Mouse (Mus musculus): ENCODE data around the gene Pwp2. TPM values are rescaled to one million over a fixed set of nuclear protein-coding genes. Genes with fewer than 3 reads are reported as not detected.

Gene Pwp2
- polyA plus RNA-seq, 1 experiment from 2014 or later = 13.6 TPM

GRCm38 (mm10) chr10:78224136-78224535, 39.2 kb upstream of the Pwp2 start:
- Histone ChIP-seq H3K9me3 (replicated peaks; ENCODE audit: low read length) (no peaks in the 10 kb centered on the region), H3K4me2 (ENCODE audit: low read length) (no peak overlapping the region), H3K36me3 (ENCODE audit: insufficient read depth, low read length) (peaks cover 8% of the 10 kb centered on the region; the same call in 1 of the 2 replicates), H3K9ac (ENCODE audit: low read depth, low read length) (no peak overlapping the region), H3K4me3 (replicated peaks; ENCODE audit: low read depth, low read length) (no peak overlapping the region), H3K27me3 (ENCODE audit: insufficient read depth, low read length) (no peaks in the 10 kb centered on the region), H3K27ac (no peak overlapping the region), H3K4me1 (replicated peaks; ENCODE audit: insufficient read depth, low read length) (no peaks in the 10 kb centered on the region)
- no peak for DNase-seq (ENCODE audit: low spot score)
- 91% methylated on average over 6 of the region's 6 CpGs for WGBS
- TF ChIP-seq CTCF (IDR thresholded peaks at IDR 0.05; ENCODE audit: low read depth) = no peak
- ATAC-seq (replicated peaks; ENCODE audit: low FRiP score, low read depth) = no peak

GRCm38 (mm10) chr10:78222908-78223307, 38.0 kb upstream of the Pwp2 start:
- no peak for DNase-seq (ENCODE audit: low spot score)
- Histone ChIP-seq H3K4me3 (replicated peaks; ENCODE audit: low read depth, low read length) (no peak overlapping the region), H3K4me1 (replicated peaks; ENCODE audit: insufficient read depth, low read length) (no peaks in the 10 kb centered on the region), H3K36me3 (ENCODE audit: insufficient read depth, low read length) (peaks cover 11% of the 10 kb centered on the region), H3K9ac (ENCODE audit: low read depth, low read length) (no peak overlapping the region), H3K27me3 (ENCODE audit: insufficient read depth, low read length) (no peaks in the 10 kb centered on the region), H3K4me2 (ENCODE audit: low read length) (no peak overlapping the region), H3K9me3 (replicated peaks; ENCODE audit: low read length) (no peaks in the 10 kb centered on the region), H3K27ac (no peak overlapping the region)
- TF ChIP-seq CTCF (IDR thresholded peaks at IDR 0.05; ENCODE audit: low read depth) = no peak
- ATAC-seq (replicated peaks; ENCODE audit: low FRiP score, low read depth) = no peak
- WGBS = 88% methylated on average over 4 of the region's 4 CpGs

GRCm38 (mm10) chr10:78221315-78221714, 36.4 kb upstream of the Pwp2 start:
- Histone ChIP-seq H3K9me3 (replicated peaks; ENCODE audit: low read length) (no peaks in the 10 kb centered on the region), H3K27ac (no peak overlapping the region), H3K27me3 (ENCODE audit: insufficient read depth, low read length) (no peaks in the 10 kb centered on the region), H3K9ac (ENCODE audit: low read depth, low read length) (no peak overlapping the region), H3K4me2 (ENCODE audit: low read length) (no peak overlapping the region), H3K4me1 (replicated peaks; ENCODE audit: insufficient read depth, low read length) (no peaks in the 10 kb centered on the region), H3K4me3 (replicated peaks; ENCODE audit: low read depth, low read length) (no peak overlapping the region), H3K36me3 (ENCODE audit: insufficient read depth, low read length) (peaks cover 25% of the 10 kb centered on the region)
- no peak for ATAC-seq (replicated peaks; ENCODE audit: low FRiP score, low read depth)
- 73% methylated on average over 7 of the region's 7 CpGs for WGBS
- no peak for DNase-seq (ENCODE audit: low spot score)
- no peak for TF ChIP-seq CTCF (IDR thresholded peaks at IDR 0.05; ENCODE audit: low read depth)

- no peak for TF ChIP-seq CTCF (IDR thresholded peaks at IDR 0.05; ENCODE audit: low read depth)
- Histone ChIP-seq H3K4me1 (replicated peaks; ENCODE audit: insufficient read depth, low read length) (no peaks in the 10 kb centered on the region), H3K4me3 (replicated peaks; ENCODE audit: low read depth, low read length) (no peak overlapping the region), H3K9ac (ENCODE audit: low read depth, low read length) (no peak overlapping the region), H3K36me3 (ENCODE audit: insufficient read depth, low read length) (peaks cover 37% of the 10 kb centered on the region), H3K9me3 (replicated peaks; ENCODE audit: low read length) (no peaks in the 10 kb centered on the region), H3K27me3 (ENCODE audit: insufficient read depth, low read length) (no peaks in the 10 kb centered on the region), H3K27ac (no peak overlapping the region), H3K4me2 (ENCODE audit: low read length) (no peak overlapping the region)
- DNase-seq (ENCODE audit: low spot score) (no peak), ATAC-seq (replicated peaks; ENCODE audit: low FRiP score, low read depth) (no peak)
- WGBS = 90% methylated on average over 1 of the region's 1 CpGs
These were observed 34.6 kb upstream of the Pwp2 start for GRCm38 (mm10) chr10:78219528-78219927.

GRCm38 (mm10) chr10:78218576-78218975, 33.6 kb upstream of the Pwp2 start:
- Histone ChIP-seq H3K4me3 (replicated peaks; ENCODE audit: low read depth, low read length) (no peak overlapping the region), H3K27me3 (ENCODE audit: insufficient read depth, low read length) (no peaks in the 10 kb centered on the region), H3K9ac (ENCODE audit: low read depth, low read length) (no peak overlapping the region), H3K27ac (no peak overlapping the region), H3K4me2 (ENCODE audit: low read length) (no peak overlapping the region), H3K4me1 (replicated peaks; ENCODE audit: insufficient read depth, low read length) (no peaks in the 10 kb centered on the region), H3K36me3 (ENCODE audit: insufficient read depth, low read length) (peaks cover 45% of the 10 kb centered on the region), H3K9me3 (replicated peaks; ENCODE audit: low read length) (no peaks in the 10 kb centered on the region)
- TF ChIP-seq CTCF (IDR thresholded peaks at IDR 0.05; ENCODE audit: low read depth) = no peak
- ATAC-seq (replicated peaks; ENCODE audit: low FRiP score, low read depth) (no peak), DNase-seq (ENCODE audit: low spot score) (no peak)
- WGBS = 72% methylated on average over 6 of the region's 6 CpGs

- Histone ChIP-seq H3K4me3 (replicated peaks; ENCODE audit: low read depth, low read length) (no peak overlapping the region), H3K27ac (no peak overlapping the region), H3K36me3 (ENCODE audit: insufficient read depth, low read length) (peaks cover 57% of the 10 kb centered on the region), H3K27me3 (ENCODE audit: insufficient read depth, low read length) (no peaks in the 10 kb centered on the region), H3K9me3 (replicated peaks; ENCODE audit: low read length) (no peaks in the 10 kb centered on the region), H3K9ac (ENCODE audit: low read depth, low read length) (no peak overlapping the region), H3K4me2 (ENCODE audit: low read length) (no peak overlapping the region), H3K4me1 (replicated peaks; ENCODE audit: insufficient read depth, low read length) (no peaks in the 10 kb centered on the region)
- no peak for DNase-seq (ENCODE audit: low spot score)
- 59% methylated on average over 6 of the region's 6 CpGs for WGBS
- ATAC-seq (replicated peaks; ENCODE audit: low FRiP score, low read depth) = no peak
- no peak for TF ChIP-seq CTCF (IDR thresholded peaks at IDR 0.05; ENCODE audit: low read depth)
These were observed 31.6 kb upstream of the Pwp2 start for GRCm38 (mm10) chr10:78216376-78217083.

- no peak for DNase-seq (ENCODE audit: low spot score)
- Histone ChIP-seq H3K27ac (no peak overlapping the region), H3K4me1 (replicated peaks; ENCODE audit: insufficient read depth, low read length) (no peaks in the 10 kb centered on the region), H3K27me3 (ENCODE audit: insufficient read depth, low read length) (no peaks in the 10 kb centered on the region), H3K9me3 (replicated peaks; ENCODE audit: low read length) (no peaks in the 10 kb centered on the region), H3K36me3 (ENCODE audit: insufficient read depth, low read length) (peaks cover 64% of the 10 kb centered on the region), H3K4me3 (replicated peaks; ENCODE audit: low read depth, low read length) (no peak overlapping the region), H3K4me2 (ENCODE audit: low read length) (no peak overlapping the region), H3K9ac (ENCODE audit: low read depth, low read length) (no peak overlapping the region)
- no peak for ATAC-seq (replicated peaks; ENCODE audit: low FRiP score, low read depth)
- WGBS = 96% methylated on average over 9 of the region's 9 CpGs
- no peak for TF ChIP-seq CTCF (IDR thresholded peaks at IDR 0.05; ENCODE audit: low read depth)
These were observed 29.4 kb upstream of the Pwp2 start for GRCm38 (mm10) chr10:78214371-78214770.

All from kidney, postnatal 0 days (tissue).